Mouse (Mus musculus) telencephalon, adult 2 months (tissue): ENCODE measurements around the gene Fam43b.

Experiments
- DNase-seq: peaks from one replicate; pipeline ENCODE4 v3.0.0-alpha.2; 2011; ENCODE audit warnings: low read depth, low spot score

Fam43b gene

DNA sequence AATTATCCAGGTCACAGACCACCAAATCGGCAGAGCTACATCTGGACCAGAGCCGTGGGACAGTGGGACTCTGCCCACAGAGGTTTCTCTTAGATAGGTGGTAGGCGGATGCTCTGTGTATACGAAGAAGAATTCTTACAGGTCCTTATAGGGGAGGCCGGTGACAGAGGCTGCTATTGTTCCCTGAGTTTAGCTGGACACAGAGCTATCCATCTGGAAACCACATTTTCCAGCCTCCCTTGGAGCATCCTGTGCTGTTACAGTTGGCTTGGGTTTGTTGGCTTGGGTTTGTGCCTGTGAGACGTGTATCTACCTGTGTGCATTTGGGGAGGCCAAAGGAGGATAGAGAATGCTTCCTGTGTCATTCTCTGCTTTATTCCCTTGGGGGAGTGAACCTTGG lies 43.6 kb downstream of the Fam43b start:
- no peak for DNase-seq

DNA sequence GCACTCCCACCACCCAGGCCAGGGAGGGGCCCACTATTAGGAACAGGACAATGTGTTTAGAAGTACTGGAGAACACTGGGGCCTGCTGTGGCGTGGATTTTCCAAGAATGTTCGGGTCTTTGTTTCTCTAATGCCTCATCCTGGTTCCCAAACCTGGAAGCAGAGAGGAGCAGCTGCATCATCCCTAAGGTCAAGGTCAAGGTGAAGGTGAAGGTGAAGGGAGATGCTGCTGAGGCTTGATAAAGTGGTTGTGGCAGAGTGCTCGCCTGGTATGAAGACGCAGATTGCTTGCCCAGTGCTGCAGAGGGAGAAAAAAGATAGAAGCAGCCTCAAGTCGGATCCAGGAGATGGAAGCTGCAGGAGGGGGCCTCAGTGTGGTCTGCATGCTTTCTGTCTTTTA lies 44.5 kb downstream of the Fam43b start:
- DNase-seq, result no peak

DNA sequence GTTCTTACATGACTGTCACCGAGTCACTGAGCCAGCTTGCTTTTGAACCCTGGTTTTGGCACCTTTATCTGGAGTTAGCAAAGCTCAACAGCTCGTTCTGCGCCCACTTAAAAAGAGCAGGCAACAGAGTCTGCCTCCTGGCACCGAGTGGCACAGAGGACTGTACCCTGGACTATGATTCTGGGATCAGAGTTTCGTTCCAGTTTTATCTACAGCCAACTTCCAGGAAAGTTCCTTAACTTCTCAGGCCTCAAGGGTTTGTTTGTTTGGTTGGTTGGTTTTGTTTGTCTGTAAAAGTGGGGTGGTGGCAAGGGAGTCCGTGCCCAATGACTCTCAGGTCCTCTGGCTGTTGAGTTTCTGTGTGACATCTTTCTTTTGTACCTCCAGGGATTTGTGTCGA lies 47.6 kb downstream of the Fam43b start:
- DNase-seq, result no peak

DNA sequence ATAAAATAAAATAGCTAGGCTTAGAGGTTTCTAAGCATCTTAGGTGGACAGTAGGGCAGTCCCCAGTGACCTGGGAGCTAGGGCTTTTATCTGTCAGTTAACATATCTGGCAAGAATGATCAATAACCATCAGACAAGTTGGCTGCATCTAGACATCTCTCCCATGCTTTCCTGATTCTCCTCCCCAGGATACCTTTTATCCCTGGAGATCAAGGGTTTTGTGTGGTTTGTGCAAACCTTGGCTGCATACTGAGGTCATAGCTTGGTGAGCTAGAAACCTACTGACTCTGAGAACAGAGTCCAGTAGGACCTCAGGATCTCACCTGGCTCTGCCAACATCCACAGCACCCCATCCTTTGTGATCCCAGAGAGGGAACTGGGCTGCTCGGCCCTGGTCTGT lies 49.0 kb downstream of the Fam43b start:
- DNase-seq, result no peak

DNA sequence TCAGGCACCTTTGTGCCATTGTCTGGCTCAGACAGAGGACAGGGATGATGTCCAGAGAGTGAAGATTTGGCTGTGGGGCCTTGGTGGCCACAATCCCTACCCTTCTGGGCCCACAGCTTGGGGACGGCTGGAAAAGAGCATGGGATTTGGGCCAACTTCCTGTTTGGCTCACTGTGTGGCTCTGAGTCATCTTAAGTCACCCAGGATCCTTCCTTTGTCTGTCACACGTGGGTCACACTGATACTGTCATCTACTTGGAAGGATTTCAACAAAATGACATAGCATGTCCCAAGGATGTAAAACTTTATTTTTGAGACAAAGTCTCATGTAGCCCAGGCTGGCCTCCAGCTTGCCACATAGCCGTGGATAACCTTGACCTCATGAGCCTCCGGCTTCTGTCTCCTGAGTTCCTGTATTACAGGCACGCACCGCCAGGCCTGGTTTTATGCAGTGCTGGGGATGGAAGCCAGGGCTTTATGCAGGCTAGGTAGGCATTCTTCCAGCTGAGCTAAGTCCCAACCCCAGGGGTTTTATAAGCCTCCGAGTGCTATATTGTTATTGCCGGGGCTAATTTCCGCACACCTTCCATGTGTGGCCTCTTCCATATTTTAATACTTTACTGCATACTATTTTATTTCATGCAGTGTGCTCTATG lies 51.3 kb downstream of the Fam43b start:
- no peak for DNase-seq
